Mouse (Mus musculus) B cell, adult 2 months (primary cell): ENCODE results near the gene Sphkap.

ENCODE experiments used
- DNase-seq, 2 experiments: peaks; one replicate each; pipeline ENCODE4 v3.0.0; 2022

Gene Sphkap

DNA sequence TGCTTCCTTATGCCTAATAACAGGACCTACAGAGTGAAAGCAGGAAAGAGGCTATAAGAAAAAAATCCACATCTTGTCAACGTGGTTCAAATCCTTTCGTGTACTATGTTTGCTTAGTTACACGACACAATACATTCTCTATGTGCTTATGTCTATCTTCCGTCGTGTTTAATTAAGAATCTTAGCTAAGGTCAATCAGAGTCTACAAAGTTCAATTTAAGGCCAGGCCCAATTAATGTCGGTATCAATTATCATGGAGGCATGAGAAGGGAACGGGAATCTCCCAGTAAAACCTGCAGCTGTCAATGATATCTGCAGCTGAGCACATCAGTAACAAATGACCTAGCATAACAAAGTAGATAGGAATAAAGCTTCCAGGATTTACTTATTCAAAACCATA, 122.1 kb downstream of the Sphkap start:
- no peak for DNase-seq

DNA sequence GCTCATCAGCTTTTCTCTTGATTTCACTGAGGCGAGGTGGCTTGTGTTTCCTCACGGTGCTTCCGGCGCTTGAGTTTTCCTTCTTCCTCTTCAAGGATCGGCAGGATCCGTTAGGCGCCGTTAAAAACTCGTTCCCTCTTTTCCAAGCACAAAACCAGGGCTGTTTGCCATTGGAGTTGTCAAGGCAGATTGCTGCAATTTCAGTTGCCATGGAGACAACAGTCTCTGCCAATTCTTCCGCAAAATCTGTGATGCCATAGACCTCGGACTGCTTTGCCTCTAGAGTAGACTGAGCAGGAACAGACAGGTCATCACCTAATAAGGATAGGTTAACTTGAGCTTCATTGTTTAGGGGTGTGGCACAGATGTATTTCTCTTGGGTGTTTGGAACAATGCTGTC, 131.0 kb downstream of the Sphkap start:
- DNase-seq: no peak

DNA sequence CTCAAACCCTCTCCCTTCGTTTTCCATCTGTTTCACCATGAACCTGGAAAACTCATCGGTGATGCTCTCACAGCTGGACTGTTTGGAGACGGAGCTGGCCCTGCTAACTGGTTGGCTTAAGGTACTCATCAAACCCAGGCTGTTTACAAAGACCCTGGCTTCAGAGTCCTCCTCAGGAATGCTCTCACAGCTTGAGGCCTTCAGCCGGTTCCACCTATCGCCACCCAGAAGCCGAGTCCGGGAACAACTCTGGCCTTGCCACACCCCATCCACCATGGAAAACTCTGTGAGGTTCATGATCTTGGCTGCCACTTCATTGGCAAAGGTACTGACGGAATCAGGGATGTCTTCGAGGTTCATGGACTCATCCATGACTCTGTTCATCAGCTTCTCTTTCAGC, 131.4 kb downstream of the Sphkap start:
- DNase-seq: no peak

DNA sequence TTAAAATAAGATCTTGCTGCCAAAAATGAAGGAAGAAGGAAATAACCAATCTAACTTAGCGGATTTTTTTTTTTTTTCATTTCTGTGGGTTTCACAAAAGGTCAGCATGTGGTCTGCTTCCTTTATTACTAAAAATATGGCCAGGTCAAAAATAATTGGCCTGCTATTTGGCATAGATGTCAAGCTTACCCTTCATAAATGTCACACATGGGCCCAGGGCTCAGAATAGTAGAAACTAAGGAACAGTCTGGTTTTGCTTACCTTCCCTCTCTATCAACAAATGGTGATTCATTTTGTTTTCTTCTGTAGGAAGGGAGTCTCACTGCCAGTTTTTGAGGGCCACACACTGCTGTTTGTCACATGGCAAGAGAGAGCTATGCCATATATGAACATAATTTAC, 156.3 kb downstream of the Sphkap start:
- DNase-seq: no peak

DNA sequence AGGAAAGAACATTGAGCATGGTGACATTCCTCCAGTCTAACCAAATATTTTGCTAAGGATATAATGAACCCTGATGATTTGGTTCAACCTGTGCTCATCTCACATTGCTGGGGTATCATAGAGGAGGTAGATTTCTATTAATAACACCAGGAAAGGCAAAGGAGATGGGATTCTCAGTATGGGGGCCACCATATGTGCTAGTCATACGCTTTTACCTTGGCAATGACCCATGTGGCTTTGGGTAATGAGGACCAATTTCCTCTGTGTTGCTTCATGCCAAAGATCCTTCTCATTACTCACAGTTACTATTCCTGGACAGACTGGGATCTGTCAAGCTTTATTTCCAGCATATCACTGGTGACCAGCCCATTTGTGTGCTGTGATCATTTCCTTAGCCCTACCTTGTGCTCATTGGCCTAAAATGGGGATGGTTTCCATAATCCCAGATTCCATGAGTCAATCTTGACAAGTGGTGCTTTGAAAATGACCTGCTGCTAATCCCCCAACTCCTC, 159.7 kb downstream of the Sphkap start:
- no peak for DNase-seq

DNA sequence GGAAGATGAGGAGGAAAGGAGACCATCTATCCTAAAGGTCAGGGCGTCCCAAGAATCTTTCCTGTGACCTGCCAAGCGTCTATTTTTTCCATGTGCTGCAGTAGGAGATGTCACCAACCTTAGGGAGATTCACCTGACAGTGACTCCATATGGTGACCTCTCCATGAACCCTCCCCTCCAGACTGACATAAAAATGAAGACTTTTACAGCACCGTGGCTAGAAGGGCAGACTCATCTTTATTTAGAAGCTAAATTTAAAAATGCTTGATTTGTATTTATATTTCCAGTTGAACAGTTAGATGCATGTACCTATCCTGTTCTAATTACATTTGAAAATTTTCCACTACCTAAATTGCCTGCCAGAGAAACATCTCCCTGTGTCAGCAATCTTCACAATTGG, 180.1 kb downstream of the Sphkap start:
- DNase-seq: no peak

DNA sequence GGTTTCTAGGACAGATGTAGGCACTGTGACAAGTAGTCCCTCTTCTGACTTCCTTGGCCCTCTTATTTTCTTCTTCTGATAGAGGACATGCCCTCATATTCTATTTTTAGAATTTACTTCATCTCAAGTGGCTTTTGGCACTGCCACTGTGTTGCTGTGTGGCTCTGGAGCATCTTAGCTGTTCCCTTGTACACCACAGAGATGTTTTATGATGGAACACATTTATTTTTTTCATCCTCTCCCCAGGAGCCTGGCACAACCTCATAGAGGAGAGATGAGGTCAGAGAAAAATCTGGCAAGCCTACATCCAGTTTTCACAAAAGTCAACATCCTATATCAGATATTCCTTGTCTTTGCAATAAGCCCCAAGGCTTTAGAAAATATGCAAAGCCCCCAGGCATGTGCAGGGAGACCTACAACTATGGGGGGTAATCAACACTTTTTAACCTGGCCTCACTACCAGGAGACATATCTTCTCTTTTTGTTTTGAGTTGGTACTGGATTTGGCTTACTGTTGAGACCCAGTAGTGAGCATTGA, 183.5 kb downstream of the Sphkap start:
- no peak for DNase-seq

DNA sequence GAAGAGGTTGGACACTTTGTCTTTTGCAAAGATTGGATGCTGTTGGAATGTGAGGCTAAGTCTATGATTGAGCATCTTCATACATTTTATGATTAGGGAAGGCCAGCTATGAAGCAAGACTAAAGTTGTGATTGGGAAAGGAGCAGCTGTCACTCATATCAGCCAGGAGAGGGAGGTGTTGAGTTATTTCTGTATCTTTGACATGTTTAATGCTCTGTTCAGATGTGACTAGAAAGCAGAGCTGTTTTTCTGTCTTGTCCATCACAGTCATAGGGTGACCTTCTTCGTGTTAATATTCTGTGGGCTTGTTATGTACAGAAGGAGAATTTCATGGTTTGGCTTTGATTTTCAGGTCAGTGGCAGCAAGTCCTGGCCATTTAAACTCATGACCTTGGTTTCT, 184.9 kb downstream of the Sphkap start:
- no peak for DNase-seq

DNA sequence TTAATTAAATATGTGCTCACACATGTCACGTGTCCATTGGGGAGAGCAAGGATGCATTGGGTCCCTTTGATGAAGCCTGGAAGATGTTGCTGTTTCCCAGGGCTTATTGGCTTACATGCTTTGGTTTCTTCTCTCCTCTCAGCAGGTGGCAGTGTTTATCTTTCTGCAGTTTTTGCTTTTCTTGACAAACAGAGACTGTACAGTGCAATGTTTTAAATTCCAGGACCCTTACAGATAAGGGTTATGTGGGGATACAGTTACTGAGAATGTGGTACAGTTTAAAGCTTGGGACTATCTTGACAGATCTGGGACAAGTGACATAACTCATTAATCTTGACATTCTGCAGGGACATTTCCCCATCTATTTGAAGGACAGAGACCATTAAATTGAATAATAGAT, 189.7 kb downstream of the Sphkap start:
- no peak for DNase-seq

DNA sequence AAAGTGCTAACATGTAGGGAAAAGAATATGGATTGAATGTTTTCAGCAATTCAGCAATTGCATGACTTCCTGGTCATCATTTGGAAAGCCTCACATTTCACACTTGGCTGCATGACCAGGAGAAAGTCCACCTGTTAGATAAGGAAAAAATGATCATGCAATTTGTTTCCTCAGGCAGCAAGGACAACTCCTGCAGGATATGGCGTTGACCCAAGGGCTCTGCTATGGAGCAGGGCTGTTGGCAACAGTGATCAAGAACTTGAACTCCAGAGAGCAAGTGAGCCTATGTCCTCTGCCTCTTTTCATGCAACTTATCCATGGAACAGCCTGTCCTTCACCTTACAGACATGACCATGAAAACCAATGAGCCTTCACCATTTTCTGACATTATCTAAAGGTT, 198.0 kb downstream of the Sphkap start:
- DNase-seq: no peak
